Mouse (Mus musculus) activated CD4-positive, CD25-positive, alpha-beta regulatory T cell, adult 4 months (primary cell): ENCODE data around the gene Irf8. TPM values are rescaled to one million over a fixed set of nuclear protein-coding genes. Genes with fewer than 3 reads are reported as not detected.
"Not testable (repeated sequence)": the region's sequence is repeated elsewhere in the genome, so short reads cannot be mapped to it uniquely, and the experiment has no call there.

Source experiments
- ATAC-seq: one replicate; pipeline ENCODE4 v1.8.0; 2017
- polyA plus RNA-seq, 2 experiments: library from polyadenylated mRNA; unstranded; fragments of 100-300 nt; shearing (Covaris generic); gene quantifications; one replicate each; pipeline ENCODE4 v1.2.1; 2017

The Irf8 gene
- polyA plus RNA-seq, 2 experiments from 2014 or later, result 17.9 to 24.8 TPM

DNA sequence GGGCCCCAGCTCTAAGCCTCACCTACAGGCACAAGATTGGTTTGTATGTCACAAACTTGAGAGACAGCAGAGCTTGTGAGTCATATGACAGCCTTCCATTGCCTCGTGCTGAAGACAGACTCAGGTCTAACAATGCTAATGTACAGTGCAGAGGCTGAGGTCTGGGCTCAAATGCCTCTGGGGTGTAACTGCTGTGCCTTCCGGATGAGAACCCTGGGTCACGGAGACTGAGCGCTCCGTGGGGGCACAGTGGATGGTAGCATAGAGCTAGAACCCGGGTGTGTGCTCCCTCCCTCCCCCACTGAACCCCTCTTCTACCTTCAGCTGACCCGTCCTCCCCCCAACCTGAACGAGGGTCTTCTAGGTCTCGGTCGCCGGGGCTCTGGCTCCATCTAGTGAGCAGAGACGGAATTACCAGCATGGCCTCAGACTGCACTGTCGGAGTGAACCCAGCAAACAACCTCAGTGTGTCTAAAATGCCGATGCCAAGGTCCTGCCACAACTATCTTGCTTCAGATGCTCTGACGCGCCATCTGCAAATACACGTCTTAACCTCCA lies 64.2 kb downstream of the Irf8 start:
- ATAC-seq, result no peak

DNA sequence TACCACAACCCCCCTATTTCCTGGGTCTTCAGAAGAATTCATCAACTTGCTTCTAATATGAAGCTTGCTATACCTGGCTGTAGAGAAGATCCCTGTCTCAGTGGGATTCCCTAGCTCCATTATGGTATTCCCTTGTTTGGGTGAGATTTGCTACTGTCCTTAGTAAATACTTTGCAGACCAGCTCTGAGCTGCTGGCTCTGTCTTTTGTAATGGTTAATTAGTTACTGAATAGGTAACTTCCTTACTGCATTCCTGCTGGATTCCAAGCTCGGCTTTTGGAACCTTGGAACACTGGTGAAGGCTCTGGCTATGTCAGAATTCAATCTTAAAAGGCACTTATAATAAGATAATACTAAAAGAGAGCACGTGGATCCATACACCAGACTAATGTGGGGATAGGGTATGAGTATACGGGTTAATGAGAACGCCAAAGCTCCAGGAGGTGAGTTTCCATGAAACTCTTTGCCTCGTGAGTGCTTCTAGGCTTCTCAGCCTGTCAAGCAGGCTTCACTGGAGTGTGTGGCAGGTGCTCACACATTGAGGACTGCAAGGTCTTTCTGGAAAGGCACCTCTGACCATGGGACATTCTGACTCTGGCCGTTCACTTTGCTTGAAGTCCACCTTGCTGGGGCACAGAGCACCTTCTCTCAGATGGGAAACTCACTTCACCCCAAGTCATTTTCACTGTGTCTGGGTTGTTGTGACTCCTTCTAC lies 67.7 kb downstream of the Irf8 start:
- not testable (repeated sequence) for ATAC-seq

DNA sequence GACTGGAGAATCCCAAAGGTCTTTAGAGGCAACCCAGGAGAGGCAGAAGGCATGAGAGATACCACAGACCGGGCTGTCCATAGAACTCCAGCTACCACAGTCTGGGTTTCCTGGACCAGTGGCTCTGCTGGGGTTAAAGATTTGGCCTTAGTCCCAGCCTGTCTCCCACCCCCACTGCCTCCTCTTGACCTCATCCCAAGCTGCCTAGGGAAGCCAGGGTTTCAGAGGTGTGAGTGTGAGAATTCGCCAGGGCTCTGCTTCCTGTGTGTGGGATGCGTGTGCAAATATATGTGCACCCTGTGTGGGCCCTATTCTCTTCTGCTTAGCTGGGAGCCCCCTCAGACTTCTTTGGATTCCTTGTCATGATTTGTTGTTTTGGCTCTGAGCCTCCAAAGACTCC lies 68.6 kb downstream of the Irf8 start:
- ATAC-seq, result no peak

Other genes starting within 250 kb of the Irf8 start
- 10 to 100 TPM; 19.3 to 30.4 TPM for gene Gins2, start 147.1 kb upstream of the Irf8 start, polyA plus RNA-seq
- gene 1190005I06Rik, start 88.7 kb upstream of the Irf8 start, polyA plus RNA-seq, result not detected
- gene Gm27021, start 68.3 kb upstream of the Irf8 start, polyA plus RNA-seq, result not detected
- gene Cox4i1, start 68.1 kb upstream of the Irf8 start, polyA plus RNA-seq, result 1,000 to 10,000 TPM; 1,217 to 1,292 TPM
- 10 to 100 TPM; 60.2 to 68.0 TPM for gene Emc8, start 67.8 kb upstream of the Irf8 start, polyA plus RNA-seq